Mouse (Mus musculus) retina, postnatal 7 days (tissue): ENCODE results near the gene Pygl.

Experiments
- DNase-seq: peaks from one replicate; pipeline ENCODE4 v3.0.0-alpha.2; 2012; ENCODE audit warnings: low read depth, low spot score

Gene Pygl

DNA sequence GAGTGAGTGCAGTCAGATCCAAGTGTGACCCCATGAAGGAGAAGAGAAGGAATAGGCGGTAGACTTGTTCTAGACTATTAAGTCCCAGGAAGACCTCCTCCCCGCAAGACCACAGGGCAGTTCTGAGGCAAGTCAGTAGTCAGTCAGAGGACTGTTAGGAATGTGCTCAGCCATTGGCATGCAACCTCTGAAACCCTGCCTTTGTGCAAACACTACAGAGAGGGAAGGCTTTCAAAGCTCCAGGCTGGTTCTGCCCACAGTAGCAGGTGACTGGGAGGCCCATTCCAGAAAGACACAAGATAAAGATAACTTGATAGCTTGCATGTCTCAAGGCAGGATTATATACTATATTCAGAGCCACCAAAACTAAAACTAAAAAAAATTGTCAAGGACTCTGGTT is at the start of gene Pygl:
TSS of gene Pygl (minus strand) at position 195 of the 400 bp plus-strand sequence.
- DNase-seq, result no peak

DNA sequence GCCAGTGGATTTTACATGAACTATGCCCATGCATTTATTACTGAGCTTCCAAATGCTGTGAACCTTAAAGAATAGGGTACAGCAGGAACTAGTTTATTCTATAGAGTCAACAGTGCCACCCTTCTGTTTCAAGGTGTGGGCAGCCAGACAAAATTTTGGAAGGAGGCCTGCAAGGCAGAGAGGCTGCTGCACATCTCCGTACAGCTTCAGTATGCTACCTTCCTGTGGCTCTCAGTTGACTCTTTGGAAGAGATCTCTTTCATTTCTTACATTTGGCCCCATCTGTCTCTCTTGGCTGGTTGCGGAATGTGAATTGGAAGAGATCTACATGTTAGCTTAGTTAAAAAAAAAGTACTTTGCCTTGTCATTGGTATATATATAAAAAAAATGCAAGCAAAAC is 49.6 kb upstream of the Pygl start:
- no peak for DNase-seq

DNA sequence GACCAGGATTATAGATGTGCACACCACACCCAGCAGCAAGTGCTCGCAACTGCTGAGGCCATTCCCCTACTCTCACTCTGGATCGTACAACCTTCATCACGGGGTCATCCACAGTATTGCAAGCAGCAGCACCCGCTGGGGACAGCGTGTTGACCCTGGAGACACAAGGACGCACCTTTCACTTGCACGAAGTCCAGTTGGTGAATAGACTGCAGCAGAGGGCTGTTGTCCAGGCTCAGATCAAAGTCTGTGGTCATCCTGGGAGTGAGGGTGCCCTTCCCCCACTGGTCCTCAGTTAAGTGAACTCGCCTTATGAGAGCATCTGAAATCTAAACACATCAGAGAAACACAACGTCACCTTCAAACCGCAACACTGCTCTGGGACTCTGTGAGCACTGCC is 49.1 kb upstream of the Pygl start:
- DNase-seq, result no peak

DNA sequence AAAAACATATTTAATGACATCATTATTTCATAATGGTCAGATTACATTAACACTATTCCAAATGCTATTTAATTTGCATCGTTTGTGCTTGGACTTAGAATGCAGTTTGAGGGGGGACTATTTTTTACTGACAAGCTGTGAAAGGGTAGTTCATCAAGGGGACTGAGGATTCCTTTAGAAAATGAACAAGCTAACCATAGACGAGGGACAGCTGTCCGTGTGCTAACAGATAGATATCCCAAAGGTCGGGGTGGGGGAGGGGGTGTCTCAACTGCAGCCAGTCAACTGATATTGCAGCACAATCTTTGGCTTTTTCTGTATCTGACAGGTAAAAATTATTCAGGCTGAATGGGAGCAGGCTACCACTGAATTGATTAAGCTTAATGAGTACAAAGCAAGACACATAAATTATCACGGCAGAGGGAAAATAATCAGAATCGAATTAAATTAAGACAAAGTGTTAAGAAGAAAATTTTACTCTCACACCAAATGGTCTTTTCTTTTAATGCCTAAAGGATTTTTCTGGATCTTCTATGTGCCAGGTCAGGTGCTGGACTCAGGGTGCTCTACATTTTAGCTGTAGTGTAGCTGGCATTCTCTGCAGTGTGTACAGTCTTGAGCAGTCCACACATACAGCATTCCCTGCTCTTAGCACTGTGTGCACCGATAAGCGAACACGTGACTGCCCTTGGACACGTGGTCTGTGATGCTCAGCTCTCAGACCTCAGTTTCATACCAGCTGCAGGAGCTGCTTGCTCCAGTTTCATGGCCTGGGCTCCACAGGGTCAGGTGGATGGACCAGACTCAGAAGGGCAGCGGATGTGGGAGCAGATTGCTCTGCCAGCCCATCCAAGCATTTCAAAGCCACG is 46.0 kb upstream of the Pygl start:
- no peak for DNase-seq

DNA sequence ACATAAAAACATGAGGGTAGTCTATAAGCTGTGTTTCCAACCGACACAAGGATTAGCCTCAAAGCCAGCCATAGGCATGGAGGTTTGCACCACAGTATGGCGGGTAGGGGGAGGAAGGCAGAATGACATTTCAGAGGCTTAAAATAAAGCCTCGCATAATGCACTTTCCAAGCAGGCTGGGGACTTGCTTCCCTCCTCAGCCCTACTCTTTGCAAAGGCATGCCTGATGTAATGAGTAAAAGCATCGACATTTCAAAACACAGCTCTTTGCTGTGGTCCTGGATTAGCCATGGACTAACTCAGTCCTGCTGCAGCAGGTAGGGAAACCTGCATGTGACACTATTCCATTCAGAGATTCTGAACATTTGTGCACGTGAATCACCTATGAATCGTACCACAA is 38.4 kb upstream of the Pygl start:
- DNase-seq, result no peak

DNA sequence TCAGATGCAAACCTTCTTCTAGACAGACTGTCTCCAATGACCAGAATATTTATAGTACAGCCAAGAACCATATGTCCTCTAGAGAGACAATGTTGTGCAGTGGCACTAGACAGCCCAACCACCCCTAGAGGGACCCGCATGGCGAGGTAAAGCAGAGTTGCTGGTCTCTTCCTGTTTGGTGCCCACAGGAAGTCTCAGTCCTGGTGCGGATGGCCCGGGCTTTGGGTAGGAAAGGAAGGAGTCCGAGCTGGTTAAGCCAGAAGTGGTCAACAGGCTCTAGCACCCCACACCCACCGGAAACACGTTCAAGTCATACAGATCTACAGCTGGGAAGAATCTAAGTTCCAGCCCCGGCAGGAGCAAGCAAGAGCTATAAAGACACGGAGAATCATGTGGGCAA is 36.0 kb upstream of the Pygl start:
- DNase-seq, result no peak

DNA sequence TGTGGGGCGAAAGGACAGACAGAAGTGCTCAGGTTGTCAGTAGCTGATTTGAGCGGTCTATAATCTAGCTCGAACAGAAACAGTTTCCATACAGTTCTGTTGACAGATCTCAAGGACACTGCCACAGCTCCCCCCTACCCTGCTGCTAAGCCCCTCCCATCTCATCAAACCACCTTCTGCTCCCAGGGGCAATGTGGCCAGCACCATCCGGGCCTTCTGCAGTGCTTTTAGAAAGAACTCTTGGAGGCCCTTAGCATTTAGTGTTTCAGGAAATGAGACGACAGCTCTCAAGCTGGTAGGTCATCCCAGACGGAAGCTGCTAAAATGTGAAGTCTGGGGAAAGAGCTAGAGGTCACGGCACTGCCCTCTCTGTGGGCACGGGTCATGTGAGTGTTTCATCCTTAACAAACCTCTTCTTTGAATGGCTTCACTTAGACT is 35.2 kb upstream of the Pygl start:
- DNase-seq, result no peak

GRCm38 (mm10) chr12:70263721-70264120 is 32.4 kb upstream of the Pygl start:
- DNase-seq, result no peak

DNA sequence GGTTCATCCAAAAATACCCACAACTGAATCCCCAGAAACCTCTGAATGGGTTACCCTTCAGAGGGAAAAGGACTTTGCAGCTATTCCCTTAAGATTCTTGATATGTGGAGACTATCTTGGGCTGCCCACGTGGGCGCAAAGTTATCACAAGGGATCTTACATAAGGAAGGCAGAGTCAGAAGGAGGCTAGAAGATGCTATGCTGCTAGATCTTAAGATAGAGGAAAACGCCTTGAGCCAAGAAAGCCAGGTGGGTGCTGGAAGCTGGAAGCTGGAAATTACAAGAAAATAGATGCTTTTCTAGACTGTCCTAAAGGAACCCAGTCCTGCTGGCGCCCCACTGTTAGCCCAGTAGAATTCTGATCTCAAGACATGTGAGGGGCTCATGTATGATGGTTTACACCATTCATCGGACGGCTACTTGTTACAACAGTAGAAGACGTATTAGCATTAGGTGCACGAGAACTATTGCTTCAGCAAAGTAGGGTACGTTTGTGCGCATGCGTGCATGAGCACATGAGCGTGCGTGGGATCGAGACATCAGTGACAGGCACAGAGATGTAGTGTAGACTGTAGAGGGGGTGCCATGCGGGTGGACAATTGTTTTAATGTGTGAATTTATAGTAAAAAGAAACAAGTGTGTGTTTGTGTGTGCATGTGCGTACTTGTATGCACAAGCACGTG is 31.1 kb upstream of the Pygl start:
- DNase-seq, result no peak

GRCm38 (mm10) chr12:70251210-70251884 is 20.1 kb upstream of the Pygl start:
- DNase-seq, result no peak

GRCm38 (mm10) chr12:70249616-70250157 is 18.4 kb upstream of the Pygl start:
- no peak for DNase-seq

GRCm38 (mm10) chr12:70247683-70248474 is 16.6 kb upstream of the Pygl start:
- no peak for DNase-seq

DNA sequence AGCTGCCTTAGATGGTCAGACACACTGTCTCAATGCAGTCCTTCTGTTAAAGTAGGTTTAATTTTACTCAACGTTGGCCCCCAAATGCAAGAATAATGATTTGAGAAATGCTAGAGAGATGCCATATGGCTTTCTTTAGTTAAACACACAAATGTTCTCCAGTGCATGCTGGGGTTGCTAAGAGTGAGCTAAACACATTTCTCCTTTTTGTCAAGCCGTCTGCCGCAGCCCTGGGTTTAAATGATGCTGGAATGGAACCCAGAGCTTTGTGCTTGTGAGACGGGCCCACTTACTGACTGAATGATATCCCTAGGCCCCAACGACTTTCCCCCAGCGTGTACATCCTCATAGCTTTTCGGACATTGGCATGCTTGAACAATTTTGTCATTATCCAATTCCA is 11.3 kb upstream of the Pygl start:
- no peak for DNase-seq

GRCm38 (mm10) chr12:70239741-70240140 is 8.5 kb upstream of the Pygl start:
- no peak for DNase-seq

DNA sequence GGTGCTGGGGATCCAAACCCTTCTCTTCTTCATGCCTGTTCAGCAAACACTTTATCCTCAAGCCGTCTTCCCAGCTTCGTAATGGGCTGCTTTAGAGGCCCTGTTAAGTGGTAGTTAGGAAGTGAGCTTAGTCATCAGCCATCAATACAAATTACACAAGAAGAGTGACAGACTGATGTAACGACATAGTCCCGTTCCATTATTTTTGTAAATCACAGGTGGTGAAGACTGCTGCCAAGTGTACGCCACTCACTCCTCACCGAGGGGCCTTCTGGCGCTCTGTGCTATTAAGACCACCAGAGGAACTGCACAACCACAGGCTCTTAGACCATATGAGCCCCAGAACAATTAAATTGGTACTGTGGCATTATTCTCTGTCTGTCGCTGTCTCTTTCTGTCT is 7.3 kb upstream of the Pygl start:
- no peak for DNase-seq

- peak; percentile 60 for DNase-seq
Measured at GRCm38 (mm10) chr12:70234938-70235484, 3.7 kb upstream of the Pygl start.

- DNase-seq, result no peak
Measured at GRCm38 (mm10) chr12:70234411-70234810, 3.1 kb upstream of the Pygl start.

DNA sequence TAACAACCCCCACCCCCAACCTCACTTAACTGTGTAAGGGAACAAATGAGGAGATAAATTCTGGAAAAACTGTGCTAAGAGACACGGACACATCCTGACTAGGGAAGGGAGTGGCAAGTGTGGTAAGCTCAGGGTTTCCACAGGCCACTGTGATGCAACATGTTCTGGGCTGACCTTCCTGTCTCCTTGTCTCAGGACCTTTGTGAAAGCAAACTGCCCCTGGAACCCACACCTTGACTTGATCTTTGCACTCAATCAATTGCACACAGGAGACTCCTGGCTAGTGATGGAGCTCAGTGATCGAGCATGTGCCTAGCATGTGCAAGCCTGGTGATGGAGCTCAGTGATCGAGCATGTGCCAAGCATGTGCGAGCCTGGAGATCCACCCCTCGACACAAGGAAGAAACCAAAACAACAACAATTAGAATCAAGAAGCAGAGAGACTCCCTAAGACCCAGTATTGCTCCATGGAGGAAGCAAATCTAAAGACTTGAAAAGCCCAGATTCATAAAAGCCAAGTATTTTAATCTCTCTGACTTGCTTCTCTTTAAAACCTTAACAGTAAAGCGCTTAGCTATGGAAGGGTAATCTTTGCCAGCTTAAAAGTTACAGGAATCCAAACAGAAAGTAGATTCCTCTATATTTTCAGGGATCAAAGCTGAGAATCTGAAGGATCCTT is 2.5 kb upstream of the Pygl start:
- DNase-seq, result no peak

DNA sequence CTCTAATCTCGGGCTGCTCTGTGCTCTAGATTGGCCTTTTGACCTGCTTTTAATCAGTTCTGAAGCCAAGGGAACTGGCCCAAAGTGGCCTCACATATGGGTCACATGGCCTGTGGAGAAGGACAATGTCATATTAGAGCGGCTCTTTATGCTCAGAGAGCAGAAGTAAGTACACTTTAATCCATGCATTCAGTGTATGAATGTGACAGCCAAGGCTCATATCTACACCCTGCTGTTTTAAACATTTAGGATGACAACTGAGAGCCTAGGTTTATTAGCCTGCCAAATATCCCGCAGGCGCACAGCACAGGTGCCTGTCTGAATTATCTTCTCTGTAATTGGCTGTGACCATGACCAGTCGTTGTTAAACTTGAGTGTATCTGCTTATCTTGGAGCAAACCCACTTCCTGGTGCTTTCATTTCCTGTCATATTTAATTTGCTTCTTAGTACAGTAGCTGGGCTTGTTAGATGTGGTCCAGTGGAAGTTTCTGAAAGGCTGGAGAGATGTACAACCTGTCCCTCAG is 794 bp upstream of the Pygl start:
- no peak for DNase-seq

DNA sequence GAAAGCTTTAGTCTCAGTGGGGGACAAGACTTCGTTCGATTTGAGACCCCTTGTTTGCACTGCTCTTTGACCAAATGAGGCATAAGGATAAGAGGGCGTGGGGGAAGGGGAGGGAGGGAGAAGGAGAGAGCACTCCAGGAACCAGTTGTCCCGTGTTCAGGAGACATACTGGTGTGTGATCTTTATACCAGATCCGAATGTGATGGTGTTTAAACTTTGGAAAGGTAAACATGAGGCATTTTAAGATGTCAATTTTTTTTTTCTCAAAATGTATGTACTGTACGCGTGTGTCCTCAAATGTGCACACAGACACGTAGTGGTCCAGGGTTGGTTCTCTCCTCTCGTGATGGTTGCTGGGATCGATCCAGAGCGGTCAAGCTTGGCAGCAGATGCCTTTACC is 3.1 kb downstream of the Pygl start:
- no peak for DNase-seq
